Mouse (Mus musculus): ENCODE measurements around the gene Loxl3.

Gene Loxl3

DNA sequence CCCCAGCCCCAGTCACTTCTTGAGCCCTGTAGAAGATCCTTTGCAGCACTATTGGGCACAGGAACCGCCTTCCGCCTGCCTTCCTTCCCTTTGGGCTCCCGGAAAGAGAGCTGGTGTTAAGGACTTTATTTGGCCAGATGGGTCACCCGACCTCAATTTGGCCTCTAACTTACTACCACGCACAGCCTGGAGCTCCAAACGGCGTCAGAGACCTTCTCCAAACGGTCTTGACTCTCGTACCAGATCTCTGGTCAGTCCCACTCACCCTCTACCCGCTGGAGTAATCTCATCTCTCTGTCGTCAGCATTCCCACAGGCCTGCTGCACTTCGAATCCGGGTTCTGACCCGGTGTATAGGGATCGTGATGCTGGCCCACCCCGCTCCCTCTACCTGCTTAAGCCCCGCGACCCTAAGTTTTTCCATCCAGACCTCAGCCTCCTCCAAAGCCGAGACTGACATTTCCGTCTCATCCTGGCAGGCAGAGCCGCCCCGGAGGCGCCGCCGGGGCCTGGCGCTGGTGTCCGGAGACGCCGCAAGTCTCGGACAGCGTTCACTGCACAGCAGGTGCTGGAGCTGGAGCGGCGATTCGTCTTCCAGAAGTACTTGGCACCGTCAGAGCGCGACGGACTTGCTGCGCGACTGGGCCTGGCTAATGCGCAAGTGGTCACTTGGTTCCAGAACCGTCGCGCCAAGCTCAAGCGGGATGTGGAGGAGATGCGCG, 53.4 kb downstream of the Loxl3 start:
- DNase-seq = no peak

DNA sequence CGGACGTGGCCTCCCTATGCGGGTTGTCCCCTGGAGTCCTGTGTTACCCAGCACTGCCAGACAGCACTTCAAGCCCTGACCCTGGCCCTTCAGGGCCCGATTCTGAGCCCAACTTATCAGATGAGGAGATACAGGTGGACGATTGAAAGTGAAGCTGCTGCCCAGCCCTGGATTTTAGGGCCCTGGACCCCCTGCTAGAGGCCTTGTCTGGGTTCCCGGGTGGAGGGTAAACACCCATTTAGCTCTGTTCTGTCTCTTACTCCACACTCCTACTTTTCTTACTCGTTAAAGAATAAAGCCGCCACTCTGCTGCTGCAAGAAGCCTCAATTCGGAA, 53.9 kb downstream of the Loxl3 start:
- no peak for DNase-seq

DNA sequence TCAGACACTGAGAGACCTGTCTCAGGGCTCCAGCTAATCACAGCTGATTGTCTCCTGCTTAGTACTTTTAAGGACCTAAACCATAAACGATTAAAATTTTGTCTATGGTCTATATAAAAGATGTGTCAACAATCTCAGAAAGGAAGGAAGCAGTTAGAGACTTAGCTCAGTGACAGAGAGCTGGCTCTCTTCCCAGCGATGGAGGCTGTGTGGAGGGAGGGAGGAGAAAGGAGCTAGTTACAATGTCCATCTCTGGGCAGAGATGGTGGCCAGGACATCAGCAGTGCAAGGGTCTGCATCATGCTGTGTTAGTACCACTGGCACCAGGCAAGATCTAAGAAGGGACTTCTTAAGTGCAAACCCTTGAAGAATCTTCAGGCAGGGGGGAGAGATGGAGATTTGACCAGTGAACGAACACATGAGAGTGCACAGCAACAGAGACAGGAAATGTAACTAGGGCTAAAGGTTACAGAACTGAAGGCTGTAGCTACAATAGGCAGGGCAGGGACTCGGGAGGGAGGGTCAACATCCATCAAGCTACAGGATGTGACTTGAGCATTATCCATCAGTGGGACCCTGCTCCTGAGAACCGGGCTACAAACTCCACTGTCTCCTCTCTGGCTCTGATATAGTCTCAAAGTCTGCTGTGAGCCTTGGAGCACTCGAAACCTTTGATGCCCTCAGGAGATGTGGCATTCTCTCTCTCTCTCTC, 58.6 kb downstream of the Loxl3 start:
- DNase-seq = no peak

DNA sequence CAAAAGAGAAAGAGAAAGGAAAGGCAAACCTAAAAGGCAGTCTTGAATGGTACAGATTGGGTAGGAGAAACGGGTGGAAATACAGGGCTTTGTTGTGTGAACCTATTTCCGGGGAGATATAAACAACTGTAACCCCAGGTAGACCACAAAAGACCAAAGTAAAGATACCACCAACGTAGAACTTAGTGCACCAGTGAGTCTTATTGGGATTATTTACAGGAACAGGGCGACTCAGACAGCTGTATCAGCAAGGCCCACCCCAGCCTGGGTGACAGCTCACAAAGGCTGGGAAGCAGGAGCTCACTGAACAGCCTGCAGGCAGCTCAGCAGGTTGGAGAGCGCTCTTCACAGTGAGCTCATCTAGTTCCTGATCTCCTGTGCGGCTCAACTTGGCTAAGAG, 62.0 kb downstream of the Loxl3 start:
- DNase-seq = no peak

DNA sequence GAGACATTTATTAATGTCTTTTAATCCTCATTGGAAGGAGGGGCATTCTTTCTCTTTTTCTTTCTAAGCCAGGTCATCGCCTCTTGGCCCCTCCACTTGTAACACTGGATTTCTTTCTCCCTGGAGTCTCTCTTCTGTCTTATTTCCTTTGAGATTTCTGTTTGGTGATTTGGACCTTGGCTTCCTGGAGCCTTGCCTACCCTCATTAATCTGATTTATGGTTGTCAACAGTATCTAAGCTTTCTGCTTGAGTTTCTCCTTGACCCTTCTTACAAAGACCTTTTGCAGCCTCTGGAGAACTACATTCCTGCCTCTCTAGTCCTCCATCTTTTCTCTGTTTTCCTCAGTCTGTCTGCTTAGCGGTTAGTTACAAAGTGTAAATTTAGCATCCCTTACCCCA, 64.4 kb downstream of the Loxl3 start:
- DNase-seq = no peak

DNA sequence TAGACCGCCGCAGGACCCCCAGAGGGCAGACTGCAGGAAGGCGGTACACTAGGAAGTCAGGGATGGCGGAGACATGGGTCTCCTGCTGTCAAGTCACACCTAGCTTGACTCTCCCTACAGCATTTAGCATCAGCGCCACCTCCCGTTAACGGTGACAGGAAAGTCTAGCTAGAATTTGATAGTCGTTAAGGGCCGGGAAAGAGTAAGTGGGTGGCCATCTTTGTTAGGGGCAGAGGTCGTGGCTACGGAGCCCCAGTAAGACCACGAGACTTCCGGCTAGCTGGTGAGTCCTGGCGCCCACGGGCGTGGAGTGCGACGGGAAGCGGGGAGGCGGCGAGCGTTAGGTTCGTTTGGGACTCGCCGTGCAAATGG, 67.3 kb downstream of the Loxl3 start, which contains the start of the genes Ccdc142 and Gm42688:
Gene Ccdc142 (plus strand): TSS at position 286 of the 372 bp plus-strand sequence.
Gene Gm42688 (plus strand): TSS at position 302 of the 372 bp plus-strand sequence.
- peak; percentile 94 to 95 for DNase-seq

DNA sequence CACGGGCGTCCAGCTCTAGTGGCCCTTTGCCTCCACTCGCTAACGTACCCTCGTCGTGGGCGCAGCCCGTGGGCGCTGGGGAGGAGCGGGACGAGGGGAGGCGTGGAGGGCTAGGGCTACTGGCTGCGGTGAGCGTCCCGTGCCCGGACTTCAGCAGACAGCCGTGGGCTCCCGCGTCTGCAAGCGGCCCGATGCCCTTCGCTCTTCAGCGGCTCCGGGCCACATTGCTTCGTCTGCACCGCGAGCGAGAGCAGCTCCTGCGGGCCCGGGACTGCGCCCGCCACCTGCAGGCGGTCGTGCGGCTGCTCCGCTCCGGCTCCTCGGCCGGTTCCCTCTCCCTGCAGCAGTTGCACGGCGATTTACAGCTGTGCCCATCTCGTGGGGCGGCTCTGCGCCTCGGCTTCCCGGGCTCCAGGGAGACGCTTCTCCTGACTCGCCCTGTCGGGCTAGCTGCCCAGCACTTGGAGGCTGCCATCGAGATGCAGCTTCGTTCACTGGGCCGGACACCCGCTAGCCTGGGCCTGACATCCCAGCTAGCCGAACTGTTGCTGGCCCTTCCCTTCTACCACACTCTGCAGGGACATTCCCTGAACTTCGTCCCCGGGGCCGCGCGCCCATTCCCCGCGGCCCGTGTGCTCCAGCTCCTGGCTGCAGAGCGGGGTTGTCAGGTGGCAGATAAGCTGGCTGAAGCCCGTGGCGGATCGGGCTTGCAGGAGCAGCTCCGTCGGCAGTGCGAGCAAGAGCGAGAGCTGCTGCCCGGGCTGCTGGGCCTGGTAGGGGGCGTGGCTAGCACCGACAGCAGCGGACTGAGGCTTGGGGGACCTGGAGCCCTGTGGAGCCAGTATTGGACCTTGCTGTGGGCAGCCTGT, 67.9 kb downstream of the Loxl3 start:
- DNase-seq = peak; percentile 60 to 61
